Mouse (Mus musculus) common myeloid progenitor, adult 5-6 weeks (primary cell): Measurements from ENCODE around the gene E130308A19Rik. TPM values are rescaled to one million over a fixed set of nuclear protein-coding genes. Genes with fewer than 3 reads are reported as not detected.

Experiments
- ATAC-seq: replicated peaks from 2 replicates; pipeline ENCODE4 v1.8.0; 2016; ENCODE audit warnings: low read depth, mild to moderate bottlenecking, moderate TSS enrichment, inconsistent platforms; ENCODE audit not compliant: poor library complexity, severe bottlenecking
- total RNA-seq: library from RNA; stranded (forward); fragments of 200-1000, 187-1606 nt; gene quantifications from 2 replicates; pipeline ENCODE4 v1.2.3, GENCODE M21; 2017

The E130308A19Rik gene
- total RNA-seq, 1 experiment from 2014 or later = 11.1 TPM

GRCm38 (mm10) chr4:59630122-59630521 lies 4.1 kb downstream of the E130308A19Rik start:
- ATAC-seq = no peak

GRCm38 (mm10) chr4:59634532-59634931 lies 8.5 kb downstream of the E130308A19Rik start:
- ATAC-seq = no peak

GRCm38 (mm10) chr4:59639163-59639562 lies 13.2 kb downstream of the E130308A19Rik start:
- ATAC-seq = no peak

GRCm38 (mm10) chr4:59640720-59641119 lies 14.7 kb downstream of the E130308A19Rik start:
- ATAC-seq = no peak

- ATAC-seq = peak; percentile 26; the same call in 1 of the 2 replicates
These were observed 16.0 kb downstream of the E130308A19Rik start for GRCm38 (mm10) chr4:59642039-59642438.

- ATAC-seq = no peak
These were observed 16.6 kb downstream of the E130308A19Rik start for GRCm38 (mm10) chr4:59642657-59643056.

- ATAC-seq = no peak
These were observed 18.4 kb downstream of the E130308A19Rik start for GRCm38 (mm10) chr4:59644431-59644830.

GRCm38 (mm10) chr4:59644992-59645391 lies 19.0 kb downstream of the E130308A19Rik start:
- no peak for ATAC-seq

GRCm38 (mm10) chr4:59645610-59646009 lies 19.6 kb downstream of the E130308A19Rik start:
- no peak for ATAC-seq

- 0 out of 2 replicates have a peak, but pooled peaks have one; percentile 29 for ATAC-seq
These were observed 20.1 kb downstream of the E130308A19Rik start for GRCm38 (mm10) chr4:59646020-59646696.

GRCm38 (mm10) chr4:59649119-59649518 lies 23.1 kb downstream of the E130308A19Rik start:
- ATAC-seq = no peak

GRCm38 (mm10) chr4:59652166-59652681 lies 26.2 kb downstream of the E130308A19Rik start:
- no peak for ATAC-seq

GRCm38 (mm10) chr4:59656061-59656642 lies 30.1 kb downstream of the E130308A19Rik start:
- ATAC-seq = no peak

GRCm38 (mm10) chr4:59662163-59662562 lies 36.2 kb downstream of the E130308A19Rik start:
- ATAC-seq = no peak

- no peak for ATAC-seq
These were observed 37.4 kb downstream of the E130308A19Rik start for GRCm38 (mm10) chr4:59663451-59663850.

- ATAC-seq = no peak
These were observed 40.7 kb downstream of the E130308A19Rik start for GRCm38 (mm10) chr4:59666550-59667317.

- ATAC-seq = no peak
These were observed 42.0 kb downstream of the E130308A19Rik start for GRCm38 (mm10) chr4:59668050-59668449.

- ATAC-seq = no peak
These were observed 43.1 kb downstream of the E130308A19Rik start for GRCm38 (mm10) chr4:59669131-59669530.

GRCm38 (mm10) chr4:59670015-59670414 lies 44.0 kb downstream of the E130308A19Rik start:
- ATAC-seq = no peak

GRCm38 (mm10) chr4:59673423-59674117 lies 47.6 kb downstream of the E130308A19Rik start:
- peak; percentile 54 for ATAC-seq
